Mouse (Mus musculus) thymus, adult 2 months (tissue): ENCODE results near the gene Nt5c3b. TPM values are rescaled to one million over a fixed set of nuclear protein-coding genes. Genes with fewer than 3 reads are reported as not detected.

Experiments used
- DNase-seq: peaks from one replicate; pipeline ENCODE4 v3.0.0; 2021
- H3K27ac ChIP-seq: fragments of 200-500 bp; 2 replicates; pipeline ENCODE4 v1.5.1; 2012; ENCODE audit warnings: low read length, control low read depth; ENCODE audit not compliant: control insufficient read depth, insufficient read depth
- H3K27me3 ChIP-seq: fragments of 200-500 bp; 2 replicates; pipeline ENCODE4 v1.6.1; 2012; ENCODE audit warnings: mild to moderate bottlenecking, low read length, moderate library complexity, mixed read lengths; ENCODE audit not compliant: control insufficient read depth, insufficient read depth
- H3K36me3 ChIP-seq: fragments of 200-500 bp; 2 replicates; pipeline ENCODE4 v1.6.1; 2012; ENCODE audit warnings: mild to moderate bottlenecking, low read length, moderate library complexity; ENCODE audit not compliant: control insufficient read depth, insufficient read depth
- H3K4me1 ChIP-seq: fragments of 200-500 bp; replicated peaks from 2 replicates; pipeline ENCODE4 v1.6.1; 2012; ENCODE audit warnings: low read length; ENCODE audit not compliant: control insufficient read depth, insufficient read depth
- H3K4me3 ChIP-seq: fragments of 200-500 bp; 2 replicates; pipeline ENCODE4 v1.5.1; 2012; ENCODE audit warnings: mild to moderate bottlenecking, low read length, control low read depth, moderate library complexity; ENCODE audit not compliant: control insufficient read depth, insufficient read depth
- CTCF ChIP-seq: fragments of 200-500 bp; IDR thresholded peaks from 2 replicates; pipeline ENCODE4 v1.5.1; 2012; ENCODE audit warnings: mild to moderate bottlenecking, control low read depth, low read length, moderate library complexity, borderline replicate concordance; ENCODE audit not compliant: control insufficient read depth, poor library complexity, insufficient read depth; ENCODE audit errors: extremely low read depth
- POLR2A ChIP-seq: fragments of 200-500 bp; IDR thresholded peaks from 2 replicates; pipeline ENCODE4 v1.6.1; 2012; ENCODE audit warnings: mild to moderate bottlenecking, low read length, control low read depth, moderate library complexity; ENCODE audit not compliant: control insufficient read depth, poor library complexity, insufficient read depth; ENCODE audit errors: extremely low read depth
- whole genome bisulfite sequencing: fragments of 180-500 bp; shearing (Covaris S2); methylation state at CpG from one replicate; pipeline ENCODE4 v1.1.7; 2018; 5-methylcytosine and 5-hydroxymethylcytosine counted together
- polyA plus RNA-seq: library from polyadenylated mRNA; depleted of rRNA; stranded (reverse); fragments of >200 nt; gene quantifications from 2 replicates; pipeline ENCODE4 v1.2.3, GENCODE M21; 2012

The Nt5c3b gene
- polyA plus RNA-seq, 1 experiment, result 136 TPM

GRCm38 (mm10) chr11:100472197-100472934 is 30.8 kb upstream of the Nt5c3b start, which contains the start of gene Klhl11:
Klhl11 (minus strand) TSS chr11:100472741.
- Histone ChIP-seq H3K27me3 (no peaks in the 10 kb centered on the region), H3K4me3 (peak within 1 kb of the TSS; percentile 84), H3K36me3 (peaks cover 5% of the 10 kb centered on the region), H3K4me1 (peaks cover 5% of the 10 kb centered on the region), H3K27ac (no peak within 1 kb of the TSS)
- DNase-seq, result peak; percentile 89
- peak; percentile 95 for TF ChIP-seq POLR2A
- TF ChIP-seq CTCF, result peak; percentile 86
- WGBS, result under 1% methylated on average over 83 of the region's 83 CpGs

DNA sequence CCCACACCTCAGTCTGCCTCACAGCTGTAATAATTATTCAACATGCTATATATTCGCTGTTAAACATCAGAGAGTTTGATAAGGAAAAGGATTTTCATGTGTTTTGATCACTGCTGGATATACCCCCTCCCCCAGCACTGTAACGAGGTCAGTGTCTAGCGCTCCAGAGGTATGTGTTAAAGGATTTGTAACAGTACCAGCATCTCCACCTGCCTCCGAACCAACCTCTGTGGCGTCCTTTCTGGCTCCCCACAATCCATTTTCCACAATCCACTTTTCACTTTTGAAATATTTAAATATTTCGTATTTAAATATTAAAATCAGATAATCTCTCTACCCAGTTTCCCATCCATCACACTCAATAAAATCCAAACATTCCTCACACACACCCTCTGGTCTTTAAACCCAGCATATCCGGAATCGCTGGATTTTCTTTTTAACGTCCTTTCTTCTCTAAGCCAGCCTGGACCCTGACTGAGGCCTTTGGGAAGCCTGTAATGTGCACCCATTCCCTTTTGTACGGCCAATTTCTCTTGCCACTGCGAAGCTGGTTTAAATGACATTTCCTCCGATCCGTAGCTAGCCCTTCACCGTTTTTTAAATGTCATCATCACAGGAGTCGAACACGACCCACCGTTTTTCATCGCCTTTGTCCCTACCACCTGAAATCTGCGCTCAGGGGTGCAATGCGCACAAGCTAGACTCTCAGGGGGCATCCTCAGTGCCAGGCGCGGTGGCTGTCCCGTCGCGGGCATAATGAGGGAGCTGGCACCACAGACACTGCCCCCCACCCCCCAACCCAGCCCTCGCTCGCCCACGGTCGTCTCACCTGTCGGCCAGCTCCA is 30.0 kb upstream of the Nt5c3b start:
- no peak for DNase-seq
- Histone ChIP-seq H3K36me3 (no peaks in the 10 kb centered on the region), H3K27ac (no peak overlapping the region), H3K27me3 (no peaks in the 10 kb centered on the region), H3K4me1 (peaks cover 5% of the 10 kb centered on the region), H3K4me3 (peak overlapping the region; percentile 84)
- 14% methylated on average over 30 of the region's 30 CpGs for WGBS
- TF ChIP-seq POLR2A (no peak), CTCF (no peak)

GRCm38 (mm10) chr11:100465833-100466232 is 24.2 kb upstream of the Nt5c3b start:
- WGBS, result 97% methylated on average over 1 of the region's 1 CpGs
- H3K4me3 ChIP-seq, result no peak overlapping the region
- H3K27ac ChIP-seq, result no peak overlapping the region
- peaks cover 1% of the 10 kb centered on the region for H3K4me1 ChIP-seq
- H3K27me3 ChIP-seq, result no peaks in the 10 kb centered on the region
- H3K36me3 ChIP-seq, result peaks cover 21% of the 10 kb centered on the region
- TF ChIP-seq CTCF, result no peak
- no peak for TF ChIP-seq POLR2A
- DNase-seq, result no peak

- Histone ChIP-seq H3K4me1 (no peaks in the 10 kb centered on the region), H3K36me3 (peaks cover 24% of the 10 kb centered on the region), H3K4me3 (no peak overlapping the region), H3K27me3 (no peaks in the 10 kb centered on the region), H3K27ac (no peak overlapping the region)
- DNase-seq, result no peak
- 100% methylated on average over 1 of the region's 1 CpGs for WGBS
- TF ChIP-seq POLR2A (no peak), CTCF (no peak)
These were observed 23.7 kb upstream of the Nt5c3b start for GRCm38 (mm10) chr11:100465229-100465792.

DNA sequence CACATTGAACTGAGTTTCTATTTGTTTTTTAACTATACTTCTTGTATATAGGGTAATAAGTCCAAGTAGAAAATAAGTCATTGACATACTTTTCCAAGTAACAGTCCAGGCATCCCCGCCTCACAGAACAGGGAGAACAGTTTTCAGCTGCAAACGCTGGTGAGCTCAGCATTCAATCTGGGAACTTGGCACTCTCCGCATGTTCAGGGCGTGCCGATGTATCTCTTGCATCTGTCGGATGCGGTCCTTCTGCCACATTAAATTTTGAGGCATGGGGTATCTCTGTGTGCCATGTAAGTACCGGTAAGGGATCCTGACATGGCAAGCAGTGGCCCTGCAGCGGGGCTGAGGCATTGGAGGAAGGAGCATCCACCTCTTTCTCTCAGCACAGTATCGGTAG is 21.1 kb upstream of the Nt5c3b start:
- H3K27me3 ChIP-seq, result no peaks in the 10 kb centered on the region
- H3K4me1 ChIP-seq, result no peaks in the 10 kb centered on the region
- H3K4me3 ChIP-seq, result no peak overlapping the region
- 98% methylated on average over 10 of the region's 10 CpGs for WGBS
- H3K36me3 ChIP-seq, result peaks cover 24% of the 10 kb centered on the region
- no peak for DNase-seq
- TF ChIP-seq CTCF (no peak), POLR2A (no peak)
- no peak overlapping the region for H3K27ac ChIP-seq

DNA sequence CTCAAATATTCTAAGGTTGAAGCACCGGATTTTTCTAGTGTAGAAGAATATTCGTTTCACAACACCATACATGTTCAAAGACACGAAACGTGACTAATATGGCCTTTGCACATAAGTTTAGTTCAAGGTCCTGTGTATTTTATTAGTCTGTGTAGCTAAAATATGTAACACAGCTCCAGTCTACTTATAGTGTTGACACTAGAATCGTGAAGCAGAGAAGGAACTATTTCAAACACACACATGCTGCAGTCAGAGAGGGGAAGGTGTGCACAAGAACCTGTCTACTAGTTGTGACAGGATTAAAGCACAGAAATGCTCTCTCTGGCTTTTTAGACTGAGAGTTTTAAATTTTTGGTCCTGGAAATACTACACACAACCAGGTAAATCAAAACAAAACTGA is 16.1 kb upstream of the Nt5c3b start:
- 95% methylated on average over 5 of the region's 5 CpGs for WGBS

More for the DNA sequence above, 16.1 kb upstream of the Nt5c3b start:
- Histone ChIP-seq H3K27ac (no peak overlapping the region), H3K4me1 (no peaks in the 10 kb centered on the region), H3K36me3 (peaks cover 10% of the 10 kb centered on the region), H3K27me3 (no peaks in the 10 kb centered on the region), H3K4me3 (no peak overlapping the region)
- TF ChIP-seq POLR2A (no peak), CTCF (no peak)
- DNase-seq, result no peak
